Mouse (Mus musculus): ENCODE results near the gene Lrrc8a.

Gene Lrrc8a

DNA sequence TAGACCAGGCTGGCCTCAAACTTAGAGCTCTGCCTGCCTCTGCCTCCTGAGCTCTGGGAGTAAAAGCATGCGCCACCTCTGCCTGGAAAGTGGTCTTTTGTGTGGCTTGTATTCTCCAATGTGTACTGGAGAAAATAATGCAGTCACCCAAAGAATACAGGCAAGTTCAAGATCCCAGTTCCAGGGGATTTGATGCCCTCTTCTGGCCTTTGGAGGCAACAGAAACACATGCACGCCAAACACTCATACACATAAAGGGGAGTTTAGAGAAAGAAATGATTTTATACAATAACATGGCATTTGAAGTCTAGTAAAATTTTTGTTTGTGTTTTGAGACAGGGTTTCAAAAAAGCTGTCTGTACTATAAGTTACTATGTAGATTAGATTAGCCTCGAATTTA is 62.0 kb downstream of the Lrrc8a start:
- DNase-seq (ENCODE audit: low read depth in 2 of 2, low spot score in 2 of 2): no peak

DNA sequence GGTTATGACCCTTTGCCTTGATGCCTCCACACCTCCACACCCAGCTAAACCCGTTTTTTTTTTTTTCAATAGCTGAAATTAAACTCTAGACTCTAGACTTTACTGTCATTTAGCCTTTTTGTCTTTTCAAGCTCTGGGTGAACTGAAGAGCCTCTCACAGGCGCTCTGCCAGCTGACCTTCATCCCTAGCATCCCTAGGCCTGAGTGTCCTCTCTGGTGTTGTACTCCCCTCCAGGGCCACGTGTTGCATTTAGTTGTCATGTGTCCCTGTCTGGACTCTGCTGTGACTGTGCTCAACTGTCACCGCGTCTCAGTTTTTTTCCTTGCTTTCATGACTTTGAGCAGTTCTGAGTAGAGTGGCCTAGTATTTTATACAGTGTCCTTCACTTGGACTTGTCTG is 62.5 kb downstream of the Lrrc8a start:
- DNase-seq (ENCODE audit: low read depth in 2 of 2, low spot score in 2 of 2): no peak

DNA sequence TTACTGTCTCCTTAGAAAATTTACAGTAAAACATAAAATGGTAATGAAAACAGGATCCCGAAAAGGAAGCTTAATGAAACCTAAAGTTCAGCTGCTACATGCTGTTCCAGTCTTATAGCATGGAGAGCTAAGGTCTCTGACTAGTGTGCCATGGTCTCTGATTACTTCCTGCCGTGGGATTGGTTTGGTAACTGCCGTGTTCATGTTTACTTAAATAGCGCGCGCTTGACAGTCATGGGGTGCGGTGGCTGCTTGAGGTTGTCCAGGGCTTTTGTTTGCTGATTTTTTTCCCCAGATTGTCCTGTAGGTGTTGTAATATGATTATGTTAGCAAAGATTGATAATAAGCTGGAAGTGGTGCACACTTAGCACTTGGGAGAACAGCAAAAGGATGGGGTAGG is 68.6 kb downstream of the Lrrc8a start:
- no peak for DNase-seq (ENCODE audit: low read depth in 2 of 2, low spot score in 2 of 2)

DNA sequence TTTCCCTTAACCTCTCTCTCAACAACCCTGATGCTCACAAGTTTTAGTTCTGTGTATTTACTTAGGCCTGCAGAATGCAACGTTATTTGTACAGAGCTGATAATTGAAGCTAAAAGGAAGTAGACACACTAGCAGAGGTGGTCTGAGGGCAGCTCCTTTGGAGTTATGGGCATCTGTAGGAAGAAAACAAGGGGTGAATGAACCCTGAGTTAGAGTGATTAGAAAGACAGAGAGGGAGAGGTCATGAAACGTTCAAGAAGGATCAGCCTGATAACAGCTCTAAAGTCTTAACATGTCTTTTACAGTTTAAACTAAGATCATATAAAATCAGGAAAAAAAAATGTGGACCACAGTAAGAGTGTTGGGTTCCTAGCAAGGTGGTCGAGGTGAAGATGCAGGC is 71.8 kb downstream of the Lrrc8a start:
- no peak for DNase-seq (ENCODE audit: low read depth in 2 of 2, low spot score in 2 of 2)

DNA sequence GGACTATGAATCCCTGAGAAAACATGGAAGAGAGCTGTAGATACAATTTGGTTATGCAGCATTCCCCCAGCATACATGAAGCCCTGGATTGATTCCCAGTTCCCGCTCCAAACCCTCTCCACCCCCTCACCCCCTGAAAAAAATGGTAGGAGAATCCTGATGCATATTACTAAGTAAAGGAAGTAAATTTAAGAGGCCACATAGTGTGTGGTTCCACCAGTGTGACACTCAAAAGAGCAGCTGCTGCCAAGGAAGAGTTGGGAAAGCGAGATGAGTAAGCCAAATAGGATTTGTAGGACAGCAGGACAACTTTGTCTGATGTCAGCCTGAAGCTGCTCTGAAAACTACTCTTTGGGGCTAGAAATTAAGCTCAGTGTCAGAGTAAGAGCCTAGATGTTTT is 74.0 kb downstream of the Lrrc8a start:
- no peak for DNase-seq (ENCODE audit: low read depth in 2 of 2, low spot score in 2 of 2)
